Mouse (Mus musculus): ENCODE results near the gene Adamts12. TPM values are rescaled to one million over a fixed set of nuclear protein-coding genes. Genes with fewer than 3 reads are reported as not detected.

The Adamts12 gene
- polyA plus RNA-seq (2017; shearing (Covaris generic)): not detected

DNA sequence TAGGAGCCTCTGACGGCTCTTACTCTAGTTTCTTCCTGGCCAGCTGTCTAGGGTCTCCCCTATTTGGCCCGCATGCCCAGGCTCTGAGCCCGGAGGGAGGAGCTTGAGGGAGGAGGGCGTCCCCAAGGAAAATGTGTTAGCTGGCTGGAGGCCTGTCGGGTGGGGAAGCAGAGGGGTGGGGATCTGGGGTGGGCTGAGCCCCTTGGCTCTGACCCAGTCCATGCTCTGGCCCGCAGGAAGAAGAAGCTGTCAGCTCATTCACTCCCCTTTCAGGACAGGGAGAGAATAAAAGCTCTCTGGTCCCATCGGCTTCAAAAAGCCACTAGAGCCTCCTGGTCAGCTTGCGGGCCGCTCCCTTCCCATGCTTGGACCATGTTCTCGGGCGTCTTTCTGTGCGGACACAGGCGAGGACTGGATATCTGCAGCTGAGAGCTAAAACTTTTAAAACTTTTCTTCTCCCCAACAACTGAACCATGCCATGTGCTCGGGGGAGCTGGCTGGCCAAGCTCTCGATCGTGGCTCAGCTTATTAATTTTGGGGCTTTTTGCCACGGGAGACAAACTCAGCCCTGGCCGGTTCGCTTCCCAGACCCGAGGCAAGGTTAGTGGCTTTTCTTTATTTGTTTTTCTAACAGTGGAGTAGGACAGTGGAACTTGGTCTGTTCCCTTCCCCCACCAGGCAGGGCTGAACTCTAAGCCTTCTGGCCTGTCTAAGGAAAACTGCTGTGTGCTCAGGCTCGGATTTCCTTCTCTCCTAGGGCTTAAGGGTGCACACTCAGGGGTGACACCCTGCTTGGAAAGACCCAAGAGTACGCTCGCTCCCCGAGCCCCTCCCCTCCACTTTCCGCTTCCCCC lies at the start of gene Adamts12:
Gene Adamts12, plus strand, starts transcription at position 233 of the 854 bp plus-strand sequence.

DNA sequence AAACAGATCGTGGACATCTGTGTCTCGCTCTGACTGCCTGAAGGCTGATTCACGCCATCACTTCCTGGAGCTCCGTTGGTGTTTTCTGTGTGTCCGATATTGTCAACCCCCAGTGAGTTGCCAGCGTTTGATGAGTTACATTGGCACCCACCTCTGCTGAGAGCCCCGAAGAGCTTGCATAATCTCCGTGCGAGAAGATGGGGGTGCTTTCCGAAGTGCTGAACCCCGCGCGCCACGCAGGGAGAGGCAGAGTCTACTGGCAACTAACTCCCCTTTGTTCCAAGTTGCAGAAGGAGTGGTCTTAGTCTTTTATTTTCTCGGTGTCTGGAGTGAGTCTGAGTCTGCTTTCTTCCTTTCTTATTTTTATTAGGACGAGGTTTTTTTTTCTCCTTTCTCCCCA lies 26.9 kb upstream of the Adamts12 start, which contains the start of gene Rxfp3:
Gene Rxfp3, minus strand, starts transcription at position 281 of the 400 bp plus-strand sequence.

Other genes with a start within 250 kb of the Adamts12 start
- gene C1qtnf3, start 112.5 kb upstream of the Adamts12 start, polyA plus RNA-seq (2017; shearing (Covaris generic)): not detected
- gene Amacr, start 83.0 kb upstream of the Adamts12 start, polyA plus RNA-seq (2017; shearing (Covaris generic)): 9.4 TPM
- not detected for gene Slc45a2, start 64.1 kb upstream of the Adamts12 start, polyA plus RNA-seq (2017; shearing (Covaris generic))
- not detected for gene Rxfp3, start 26.8 kb upstream of the Adamts12 start, polyA plus RNA-seq (2017; shearing (Covaris generic))